Mouse (Mus musculus): ENCODE measurements around the gene Gm20388. TPM values are rescaled to one million over a fixed set of nuclear protein-coding genes. Genes with fewer than 3 reads are reported as not detected.
A peak's percentile ranks its signal among the peaks of the same experiment; 100 is the strongest.

Gene Gm20388
- polyA plus RNA-seq, 1 experiment from 2014 or later = not detected

DNA sequence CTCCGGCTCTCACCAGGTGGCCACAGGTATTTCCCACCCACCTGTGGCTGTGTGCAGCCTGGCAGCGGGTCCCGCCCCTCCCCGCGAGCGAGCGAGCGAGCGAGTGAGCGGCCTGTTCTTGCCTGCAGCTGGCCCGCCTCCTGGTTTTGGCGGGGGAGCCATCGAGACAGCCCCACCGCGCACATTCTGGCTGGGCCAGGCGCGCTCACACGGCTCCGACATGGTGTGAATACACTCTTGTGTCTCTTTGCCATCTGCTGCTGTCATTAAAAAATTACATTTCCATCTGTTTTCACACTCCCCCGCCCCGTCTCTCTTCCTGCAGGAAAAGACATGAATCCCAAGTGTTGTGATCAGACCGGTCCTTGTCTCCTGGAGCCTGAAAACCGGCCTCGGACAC, 687.9 kb downstream of the Gm20388 start:
- no peaks in the 10 kb centered on the region for H3K9me3 ChIP-seq (ENCODE audit: control insufficient read depth)
- peak overlapping the region; percentile 35 for H3K4me2 ChIP-seq (replicated peaks; ENCODE audit: low read depth)
- ATAC-seq = no peak
- no peaks in the 10 kb centered on the region for H3K4me1 ChIP-seq (replicated peaks; ENCODE audit: control insufficient read depth, insufficient read depth, low read length)
- no peaks in the 10 kb centered on the region for H3K36me3 ChIP-seq (ENCODE audit: control insufficient read depth, insufficient read depth)
- H3K9ac ChIP-seq (ENCODE audit: low read depth, low read length) = no peak overlapping the region
- 0 out of 2 replicates have a peak, but pooled peaks cover 5% of the 10 kb centered on the region for H3K27me3 ChIP-seq (replicated peaks; ENCODE audit: control insufficient read depth, insufficient read depth, low read length)
- TF ChIP-seq CTCF (IDR thresholded peaks at IDR 0.05; ENCODE audit: low read depth) = no peak
- 29% methylated on average over 24 of the region's 24 CpGs for WGBS
- no peak overlapping the region for H3K4me3 ChIP-seq (ENCODE audit: low read depth, low read length)
- H3K27ac ChIP-seq (ENCODE audit: low read depth, low read length) = no peak overlapping the region

- 52% methylated on average over 7 of the region's 7 CpGs for WGBS
- no peak for ATAC-seq
- no peak overlapping the region for H3K9ac ChIP-seq (ENCODE audit: low read depth, low read length)
- peak; percentile 80 for TF ChIP-seq CTCF (IDR thresholded peaks at IDR 0.05; ENCODE audit: low read depth)
- no peak overlapping the region for H3K4me2 ChIP-seq (replicated peaks; ENCODE audit: low read depth)
- H3K36me3 ChIP-seq (ENCODE audit: control insufficient read depth, insufficient read depth) = no peaks in the 10 kb centered on the region
- no peaks in the 10 kb centered on the region for H3K9me3 ChIP-seq (ENCODE audit: control insufficient read depth)
- no peaks in the 10 kb centered on the region for H3K4me1 ChIP-seq (replicated peaks; ENCODE audit: control insufficient read depth, insufficient read depth, low read length)
- H3K27me3 ChIP-seq (replicated peaks; ENCODE audit: control insufficient read depth, insufficient read depth, low read length) = 0 out of 2 replicates have a peak, but pooled peaks cover 5% of the 10 kb centered on the region
- no peak overlapping the region for H3K27ac ChIP-seq (ENCODE audit: low read depth, low read length)
- H3K4me3 ChIP-seq (ENCODE audit: low read depth, low read length) = no peak overlapping the region
Observed at GRCm38 (mm10) chr8:120599504-120599903, 688.9 kb downstream of the Gm20388 start.

GRCm38 (mm10) chr8:120602672-120603071, 692.0 kb downstream of the Gm20388 start:
- Histone ChIP-seq H3K4me1 (replicated peaks; ENCODE audit: control insufficient read depth, insufficient read depth, low read length) (no peaks in the 10 kb centered on the region), H3K36me3 (ENCODE audit: control insufficient read depth, insufficient read depth) (no peaks in the 10 kb centered on the region), H3K9me3 (ENCODE audit: control insufficient read depth) (no peaks in the 10 kb centered on the region), H3K9ac (ENCODE audit: low read depth, low read length) (no peak overlapping the region), H3K4me3 (ENCODE audit: low read depth, low read length) (no peak overlapping the region), H3K27ac (ENCODE audit: low read depth, low read length) (no peak overlapping the region), H3K4me2 (replicated peaks; ENCODE audit: low read depth) (no peak overlapping the region), H3K27me3 (replicated peaks; ENCODE audit: control insufficient read depth, insufficient read depth, low read length) (0 out of 2 replicates have a peak, but pooled peaks cover 5% of the 10 kb centered on the region)
- WGBS = 62% methylated on average over 6 of the region's 6 CpGs
- TF ChIP-seq CTCF (IDR thresholded peaks at IDR 0.05; ENCODE audit: low read depth) = no peak
- ATAC-seq = no peak

GRCm38 (mm10) chr8:120607460-120607859, 696.8 kb downstream of the Gm20388 start:
- Histone ChIP-seq H3K27me3 (replicated peaks; ENCODE audit: control insufficient read depth, insufficient read depth, low read length) (no peaks in the 10 kb centered on the region), H3K4me2 (replicated peaks; ENCODE audit: low read depth) (peak overlapping the region; percentile 21; the same call in 1 of the 2 replicates), H3K27ac (ENCODE audit: low read depth, low read length) (no peak overlapping the region), H3K9ac (ENCODE audit: low read depth, low read length) (no peak overlapping the region), H3K36me3 (ENCODE audit: control insufficient read depth, insufficient read depth) (no peaks in the 10 kb centered on the region), H3K9me3 (ENCODE audit: control insufficient read depth) (no peaks in the 10 kb centered on the region), H3K4me3 (ENCODE audit: low read depth, low read length) (no peak overlapping the region), H3K4me1 (replicated peaks; ENCODE audit: control insufficient read depth, insufficient read depth, low read length) (no peaks in the 10 kb centered on the region)
- TF ChIP-seq CTCF (IDR thresholded peaks at IDR 0.05; ENCODE audit: low read depth) = no peak
- ATAC-seq = no peak
- WGBS = 81% methylated on average over 9 of the region's 9 CpGs

DNA sequence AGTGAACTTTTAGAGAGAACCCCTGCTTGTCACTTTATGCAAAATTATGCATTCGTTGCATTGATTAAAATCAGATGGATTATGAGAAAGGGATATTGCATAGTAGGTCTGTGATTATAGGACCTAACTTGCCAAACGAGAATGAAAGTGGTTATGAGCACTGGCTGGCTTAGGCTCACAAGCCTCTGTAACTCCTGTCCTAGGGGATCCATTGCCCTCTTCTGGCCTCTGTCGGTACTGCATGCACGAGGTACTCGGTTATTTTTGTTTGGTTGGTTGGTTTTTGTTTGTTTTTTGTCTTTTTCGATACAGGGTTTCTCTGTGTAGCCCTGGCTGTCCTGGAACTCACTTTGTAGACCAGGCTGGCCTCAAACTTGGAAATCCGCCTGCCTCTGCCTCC, 697.2 kb downstream of the Gm20388 start:
- TF ChIP-seq CTCF (IDR thresholded peaks at IDR 0.05; ENCODE audit: low read depth) = peak; percentile 91
- ATAC-seq = no peak
- H3K27me3 ChIP-seq (replicated peaks; ENCODE audit: control insufficient read depth, insufficient read depth, low read length) = no peaks in the 10 kb centered on the region
- no peaks in the 10 kb centered on the region for H3K4me1 ChIP-seq (replicated peaks; ENCODE audit: control insufficient read depth, insufficient read depth, low read length)
- no peaks in the 10 kb centered on the region for H3K36me3 ChIP-seq (ENCODE audit: control insufficient read depth, insufficient read depth)
- no peak overlapping the region for H3K27ac ChIP-seq (ENCODE audit: low read depth, low read length)
- 10% methylated on average over 7 of the region's 7 CpGs for WGBS
- no peaks in the 10 kb centered on the region for H3K9me3 ChIP-seq (ENCODE audit: control insufficient read depth)
- no peak overlapping the region for H3K4me3 ChIP-seq (ENCODE audit: low read depth, low read length)
- H3K9ac ChIP-seq (ENCODE audit: low read depth, low read length) = no peak overlapping the region
- peak overlapping the region; percentile 21 for H3K4me2 ChIP-seq (replicated peaks; ENCODE audit: low read depth)

GRCm38 (mm10) chr8:120610824-120611223, 700.2 kb downstream of the Gm20388 start:
- WGBS = 81% methylated on average over 6 of the region's 6 CpGs

GRCm38 (mm10) chr8:120614491-120614890, 703.9 kb downstream of the Gm20388 start:
- Histone ChIP-seq H3K9ac (ENCODE audit: low read depth, low read length) (no peak overlapping the region), H3K4me3 (ENCODE audit: low read depth, low read length) (no peak overlapping the region), H3K9me3 (ENCODE audit: control insufficient read depth) (no peaks in the 10 kb centered on the region), H3K4me1 (replicated peaks; ENCODE audit: control insufficient read depth, insufficient read depth, low read length) (no peaks in the 10 kb centered on the region), H3K4me2 (replicated peaks; ENCODE audit: low read depth) (no peak overlapping the region), H3K36me3 (ENCODE audit: control insufficient read depth, insufficient read depth) (no peaks in the 10 kb centered on the region), H3K27me3 (replicated peaks; ENCODE audit: control insufficient read depth, insufficient read depth, low read length) (no peaks in the 10 kb centered on the region), H3K27ac (ENCODE audit: low read depth, low read length) (no peak overlapping the region)
- no peak for ATAC-seq
- WGBS = 92% methylated on average over 3 of the region's 3 CpGs
- 0 out of 2 replicates have a peak, but pooled peaks have one; percentile 16 for TF ChIP-seq CTCF (IDR thresholded peaks at IDR 0.05; ENCODE audit: low read depth)

More at GRCm38 (mm10) chr8:120610824-120611223, 700.2 kb downstream of the Gm20388 start:
- Histone ChIP-seq H3K27me3 (replicated peaks; ENCODE audit: control insufficient read depth, insufficient read depth, low read length) (no peaks in the 10 kb centered on the region), H3K9me3 (ENCODE audit: control insufficient read depth) (no peaks in the 10 kb centered on the region), H3K4me1 (replicated peaks; ENCODE audit: control insufficient read depth, insufficient read depth, low read length) (no peaks in the 10 kb centered on the region), H3K9ac (ENCODE audit: low read depth, low read length) (no peak overlapping the region), H3K36me3 (ENCODE audit: control insufficient read depth, insufficient read depth) (no peaks in the 10 kb centered on the region), H3K4me2 (replicated peaks; ENCODE audit: low read depth) (no peak overlapping the region), H3K27ac (ENCODE audit: low read depth, low read length) (no peak overlapping the region), H3K4me3 (ENCODE audit: low read depth, low read length) (no peak overlapping the region)
- no peak for TF ChIP-seq CTCF (IDR thresholded peaks at IDR 0.05; ENCODE audit: low read depth)
- ATAC-seq = no peak
